Mouse (Mus musculus) embryonic facial prominence, embryonic 15.5 days (tissue): ENCODE data around the gene Psmd13. TPM values are rescaled to one million over a fixed set of nuclear protein-coding genes. Genes with fewer than 3 reads are reported as not detected.

Experiments
- ATAC-seq: fragments of 200-750 bp; cut with Nextera tagmentation; 2 replicates; pipeline ENCODE4 v1.8.0; 2017; ENCODE audit warnings: low read depth, moderate TSS enrichment; ENCODE audit not compliant: insufficient number of reproducible peaks, low FRiP score, low TSS enrichment
- H3K27ac ChIP-seq: fragments of 300-500 bp; sonication (generic); replicated peaks from 2 replicates; pipeline ENCODE4 v1.5.1; 2015; ENCODE audit warnings: mild to moderate bottlenecking, inconsistent platforms
- H3K27me3 ChIP-seq: fragments of 300-500 bp; sonication (generic); 2 replicates; pipeline ENCODE4 v1.6.1; 2015; ENCODE audit warnings: inconsistent platforms
- H3K36me3 ChIP-seq: fragments of 300-500 bp; sonication (generic); 2 replicates; pipeline ENCODE4 v1.6.1; 2015; ENCODE audit warnings: mild to moderate bottlenecking, inconsistent platforms
- H3K4me1 ChIP-seq: fragments of 300-500 bp; sonication (generic); 2 replicates; pipeline ENCODE4 v1.6.1; 2015; ENCODE audit warnings: inconsistent platforms
- H3K4me2 ChIP-seq: fragments of 300-500 bp; sonication (generic); replicated peaks from 2 replicates; pipeline ENCODE4 v1.6.1; 2015; ENCODE audit warnings: mild to moderate bottlenecking, inconsistent platforms
- H3K4me3 ChIP-seq: fragments of 300-500 bp; sonication (generic); replicated peaks from 2 replicates; pipeline ENCODE4 v1.5.1; 2015; ENCODE audit warnings: mild to moderate bottlenecking, inconsistent platforms
- H3K9ac ChIP-seq: fragments of 300-500 bp; sonication (generic); 2 replicates; pipeline ENCODE4 v1.6.1; 2015; ENCODE audit warnings: inconsistent platforms
- H3K9me3 ChIP-seq: fragments of 300-500 bp; sonication (generic); replicated peaks from 2 replicates; pipeline ENCODE4 v1.6.1; 2016; ENCODE audit warnings: inconsistent platforms
- WGBS: fragments of 180-500 bp; shearing (Covaris S2); methylation state at CpG from one replicate; pipeline ENCODE4 v1.1.7; 2015; 5-methylcytosine and 5-hydroxymethylcytosine counted together
- polyA plus RNA-seq: library from polyadenylated mRNA; unstranded; fragments of >200 nt; fragmentation: Nextera tagmentation; extraction: Ambion mirVana; gene quantifications from 2 replicates; pipeline ENCODE4 v1.2.1, GENCODE M21; 2015

Gene Psmd13
- 206 and 209 TPM in 2 replicates for polyA plus RNA-seq

DNA sequence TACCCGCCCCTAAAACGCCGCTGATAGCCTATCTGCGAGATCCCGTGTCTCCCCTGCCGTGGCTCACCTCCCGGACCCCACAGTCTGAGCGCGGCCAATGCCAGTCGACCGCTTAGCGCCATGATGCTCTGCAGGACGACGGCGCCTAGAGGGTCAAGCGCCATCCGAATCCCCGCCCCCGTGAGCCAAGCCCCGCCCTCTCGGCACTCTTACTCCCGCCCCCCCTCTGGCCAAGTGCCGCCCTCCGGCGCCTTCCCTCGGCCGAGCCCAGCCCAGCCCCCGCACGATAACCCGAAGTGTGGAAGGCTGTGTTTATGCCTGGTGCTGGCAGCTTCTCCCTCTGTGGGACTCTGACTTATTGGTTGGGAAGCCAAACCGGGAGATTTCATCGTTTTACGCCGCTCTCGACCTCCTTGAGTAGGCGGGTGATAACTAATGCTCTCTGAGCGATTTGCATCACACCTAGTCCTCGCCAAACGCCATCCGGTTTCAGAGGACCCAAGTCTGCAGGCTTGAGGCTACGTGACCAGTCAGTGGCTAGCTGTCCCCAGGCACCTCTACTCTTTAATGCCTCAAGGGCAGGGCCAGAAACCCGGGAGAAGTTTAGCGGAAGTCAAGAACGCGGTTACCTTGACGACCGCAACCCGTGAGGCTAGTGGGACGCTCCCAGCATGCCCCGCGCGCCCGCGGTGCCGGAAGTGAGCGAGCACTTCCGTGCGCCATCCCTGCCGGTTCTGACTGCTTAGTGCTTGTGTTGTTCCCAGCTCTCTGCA lies at the start of gene Psmd13, which contains the start of gene Sirt3:
Gene Psmd13, plus strand, starts transcription at position 273 of the 773 bp plus-strand sequence.
Gene Sirt3, minus strand, starts transcription at position 614 of the 773 bp plus-strand sequence.
- peak within 1 kb of the TSS; percentile 93 for H3K4me3 ChIP-seq
- ATAC-seq, result peak; percentile 95
- under 1% methylated on average over 59 of the region's 59 CpGs for WGBS

DNA sequence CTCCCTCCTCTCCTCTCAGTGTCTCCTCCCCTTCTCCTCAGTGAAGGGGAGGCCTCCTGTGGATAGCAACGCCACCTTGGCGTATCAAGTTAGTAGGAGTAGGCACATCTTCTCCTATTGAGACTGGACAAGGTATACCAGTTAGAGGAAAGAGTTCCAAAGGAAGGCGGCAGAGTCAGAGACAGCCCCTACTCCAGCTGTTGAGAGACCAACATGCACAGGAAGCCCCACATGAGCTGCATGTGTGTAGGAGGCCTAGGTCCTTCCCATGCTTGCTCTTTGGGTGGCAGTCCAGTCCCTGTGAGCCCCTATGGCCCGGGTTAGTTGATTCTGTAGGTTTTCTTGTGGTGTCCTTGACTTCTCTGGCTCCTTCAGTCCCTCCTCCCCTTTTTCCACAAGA lies 48.4 kb upstream of the Psmd13 start:
- no peaks in the 10 kb centered on the region for H3K27me3 ChIP-seq
- H3K27ac ChIP-seq, result no peak overlapping the region
- no peak for ATAC-seq
- H3K9me3 ChIP-seq, result no peaks in the 10 kb centered on the region
- 85% methylated on average over 4 of the region's 4 CpGs for WGBS
- H3K36me3 ChIP-seq, result no peaks in the 10 kb centered on the region
- H3K4me1 ChIP-seq, result no peaks in the 10 kb centered on the region
- H3K4me2 ChIP-seq, result no peak overlapping the region
- H3K9ac ChIP-seq, result no peak overlapping the region
- H3K4me3 ChIP-seq, result no peak overlapping the region

More for the DNA sequence above, at the start of gene Psmd13, which contains the start of gene Sirt3:
- Histone ChIP-seq H3K27ac (peak within 1 kb of the TSS; percentile 70), H3K9me3 (no peaks in the 10 kb centered on the region), H3K4me1 (peaks cover 12% of the 10 kb centered on the region), H3K9ac (peak within 1 kb of the TSS; percentile 89), H3K27me3 (no peaks in the 10 kb centered on the region), H3K4me2 (peak within 1 kb of the TSS; percentile 56), H3K36me3 (peaks cover 13% of the 10 kb centered on the region)

DNA sequence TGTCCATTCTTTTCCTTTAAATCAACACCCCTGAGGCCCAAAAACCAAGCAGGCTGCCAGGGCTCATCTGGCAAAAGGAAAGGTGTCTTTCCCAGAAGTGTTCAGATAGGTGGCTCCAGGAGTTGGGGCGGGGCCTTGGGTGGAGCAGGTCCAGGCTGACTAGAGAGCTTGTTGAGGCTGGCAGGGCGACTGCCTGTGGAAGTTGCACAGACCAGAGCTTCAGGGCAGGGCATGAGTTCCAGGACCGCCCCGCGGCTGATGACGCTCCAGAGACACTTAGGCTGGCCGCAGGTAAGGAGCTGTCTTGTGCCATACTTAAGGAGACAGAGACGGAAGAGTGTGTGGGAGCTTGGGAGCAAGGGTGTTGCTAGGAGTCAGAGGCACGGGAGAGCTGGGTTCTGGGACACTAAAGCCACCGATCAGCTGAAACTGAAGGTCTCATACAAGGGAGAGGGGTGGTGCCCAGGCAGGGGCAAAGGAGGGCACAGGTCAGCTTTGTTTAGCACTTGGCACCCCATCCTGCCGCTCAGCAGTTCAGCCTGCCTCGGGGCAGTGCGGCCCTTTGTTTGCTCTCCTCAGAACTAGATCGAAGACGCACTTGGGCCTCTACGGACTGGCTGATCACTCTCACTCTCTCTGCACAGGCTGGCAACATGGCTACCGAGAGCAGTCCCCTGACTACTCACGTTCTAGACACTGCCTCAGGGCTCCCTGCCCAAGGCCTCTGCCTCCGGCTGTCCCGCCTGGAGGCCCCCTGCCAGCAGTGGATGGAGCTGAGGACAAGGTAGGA lies 46.6 kb upstream of the Psmd13 start, which contains the start of gene Urah:
Gene Urah, plus strand, starts transcription at position 51 of the 790 bp plus-strand sequence.
- peak within 1 kb of the TSS; percentile 16 for H3K4me3 ChIP-seq
- no peaks in the 10 kb centered on the region for H3K9me3 ChIP-seq
- H3K36me3 ChIP-seq, result no peaks in the 10 kb centered on the region
- H3K27ac ChIP-seq, result no peak within 1 kb of the TSS
- H3K27me3 ChIP-seq, result no peaks in the 10 kb centered on the region
- no peaks in the 10 kb centered on the region for H3K4me1 ChIP-seq
- ATAC-seq, result no peak; the same call in 1 of the 2 replicates
- peak within 1 kb of the TSS; percentile 24 for H3K4me2 ChIP-seq
- no peak within 1 kb of the TSS for H3K9ac ChIP-seq
- 25% methylated on average over 20 of the region's 20 CpGs for WGBS

DNA sequence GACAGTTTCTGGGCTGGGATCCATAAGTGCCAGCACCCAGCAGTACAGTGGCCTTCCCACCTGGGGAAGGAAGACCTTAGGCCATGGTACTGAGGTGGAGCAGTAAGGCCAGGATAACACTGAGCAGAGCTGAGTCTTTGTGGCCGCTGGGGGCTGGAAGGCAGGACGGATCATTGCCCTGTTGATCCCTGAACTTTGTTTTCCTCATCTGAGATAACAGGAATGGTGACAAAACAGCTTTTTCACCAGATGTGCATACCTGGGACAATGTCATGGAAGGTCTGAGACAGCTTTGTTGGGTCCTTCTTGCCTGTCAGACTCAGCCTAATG lies 46.0 kb upstream of the Psmd13 start:
- WGBS, result 73% methylated on average over 2 of the region's 2 CpGs
- Histone ChIP-seq H3K27me3 (peaks cover 3% of the 10 kb centered on the region; the same call in 1 of the 2 replicates), H3K4me1 (no peaks in the 10 kb centered on the region), H3K9me3 (no peaks in the 10 kb centered on the region), H3K9ac (no peak overlapping the region), H3K27ac (no peak overlapping the region), H3K4me2 (peak overlapping the region; percentile 24; the same call in 1 of the 2 replicates), H3K4me3 (peak overlapping the region; percentile 16; the same call in 1 of the 2 replicates), H3K36me3 (no peaks in the 10 kb centered on the region)
- ATAC-seq, result no peak

DNA sequence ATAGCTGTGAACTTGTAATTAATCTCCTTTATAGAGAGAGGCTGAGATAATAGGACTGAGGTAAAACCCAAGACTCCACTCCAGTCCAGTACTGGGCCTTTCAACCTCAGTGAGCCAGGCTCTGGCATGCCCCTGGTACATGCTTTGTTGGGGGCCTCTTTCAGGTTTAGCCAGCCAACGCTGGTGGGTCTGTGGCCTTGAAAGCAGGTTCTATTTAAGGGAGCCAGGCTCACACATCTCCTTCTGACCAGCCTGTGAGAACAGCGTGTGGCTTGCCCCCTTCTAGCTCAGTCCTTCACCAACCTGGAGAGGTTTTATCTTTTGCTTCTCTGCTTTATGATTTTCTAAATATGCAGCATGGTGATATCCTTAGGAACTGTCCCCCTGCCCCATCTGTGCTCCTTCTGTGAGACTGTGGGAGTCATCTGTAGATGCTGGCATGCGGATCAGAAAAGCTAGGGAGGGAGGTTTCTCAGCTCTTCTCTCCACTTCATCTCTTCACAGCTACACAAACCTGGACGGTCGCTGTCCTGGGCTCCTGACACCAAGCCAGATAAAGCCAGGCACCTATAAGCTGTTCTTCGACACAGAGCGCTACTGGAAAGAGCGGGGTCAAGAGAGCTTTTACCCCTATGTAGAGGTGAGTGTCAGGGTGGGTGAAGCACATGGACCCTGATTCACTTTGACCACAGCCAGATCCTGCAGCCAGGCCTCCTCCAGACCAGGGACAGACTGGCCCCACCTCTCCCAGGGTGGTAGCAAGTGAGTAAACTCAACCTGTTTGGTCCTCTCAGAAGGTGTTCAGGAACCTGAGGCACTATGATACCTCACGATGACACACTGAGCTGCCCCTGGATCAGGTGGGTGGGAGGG lies 45.3 kb upstream of the Psmd13 start:
- H3K9ac ChIP-seq, result no peak overlapping the region

DNA sequence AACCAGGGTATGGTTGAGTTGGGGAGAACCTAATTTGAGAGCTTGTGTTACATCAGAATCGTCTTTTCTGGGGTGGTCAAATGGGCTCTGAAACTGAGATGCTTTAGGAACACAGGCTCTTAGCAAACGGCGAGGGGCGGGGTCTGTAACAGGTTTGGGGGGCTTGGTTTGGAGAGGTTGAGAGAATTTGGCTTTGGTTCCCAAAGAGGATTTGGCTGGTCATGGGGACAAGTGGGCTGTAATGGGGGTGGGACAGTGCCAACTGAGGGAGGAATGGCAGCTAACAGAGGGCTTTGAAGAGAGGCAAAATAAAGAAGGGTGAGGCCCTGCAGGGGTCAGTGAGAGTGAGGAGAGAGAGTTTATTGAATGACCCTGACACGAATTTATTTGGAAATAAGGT lies 42.2 kb upstream of the Psmd13 start:
- Histone ChIP-seq H3K27ac (no peak overlapping the region), H3K36me3 (no peaks in the 10 kb centered on the region), H3K9me3 (no peaks in the 10 kb centered on the region), H3K4me2 (no peak overlapping the region), H3K9ac (no peak overlapping the region), H3K4me1 (0 out of 2 replicates have a peak, but pooled peaks cover 9% of the 10 kb centered on the region), H3K4me3 (no peak overlapping the region), H3K27me3 (peaks cover 26% of the 10 kb centered on the region)
- whole genome bisulfite sequencing, result 58% methylated on average over 5 of the region's 5 CpGs
- ATAC-seq, result no peak

More for the DNA sequence above, 45.3 kb upstream of the Psmd13 start:
- 83% methylated on average over 9 of the region's 9 CpGs for WGBS
- Histone ChIP-seq H3K36me3 (no peaks in the 10 kb centered on the region), H3K4me1 (0 out of 2 replicates have a peak, but pooled peaks cover 6% of the 10 kb centered on the region), H3K27ac (no peak overlapping the region), H3K27me3 (peaks cover 7% of the 10 kb centered on the region; the same call in 1 of the 2 replicates), H3K9me3 (no peaks in the 10 kb centered on the region), H3K4me3 (no peak overlapping the region), H3K4me2 (no peak overlapping the region)
- no peak for ATAC-seq

DNA sequence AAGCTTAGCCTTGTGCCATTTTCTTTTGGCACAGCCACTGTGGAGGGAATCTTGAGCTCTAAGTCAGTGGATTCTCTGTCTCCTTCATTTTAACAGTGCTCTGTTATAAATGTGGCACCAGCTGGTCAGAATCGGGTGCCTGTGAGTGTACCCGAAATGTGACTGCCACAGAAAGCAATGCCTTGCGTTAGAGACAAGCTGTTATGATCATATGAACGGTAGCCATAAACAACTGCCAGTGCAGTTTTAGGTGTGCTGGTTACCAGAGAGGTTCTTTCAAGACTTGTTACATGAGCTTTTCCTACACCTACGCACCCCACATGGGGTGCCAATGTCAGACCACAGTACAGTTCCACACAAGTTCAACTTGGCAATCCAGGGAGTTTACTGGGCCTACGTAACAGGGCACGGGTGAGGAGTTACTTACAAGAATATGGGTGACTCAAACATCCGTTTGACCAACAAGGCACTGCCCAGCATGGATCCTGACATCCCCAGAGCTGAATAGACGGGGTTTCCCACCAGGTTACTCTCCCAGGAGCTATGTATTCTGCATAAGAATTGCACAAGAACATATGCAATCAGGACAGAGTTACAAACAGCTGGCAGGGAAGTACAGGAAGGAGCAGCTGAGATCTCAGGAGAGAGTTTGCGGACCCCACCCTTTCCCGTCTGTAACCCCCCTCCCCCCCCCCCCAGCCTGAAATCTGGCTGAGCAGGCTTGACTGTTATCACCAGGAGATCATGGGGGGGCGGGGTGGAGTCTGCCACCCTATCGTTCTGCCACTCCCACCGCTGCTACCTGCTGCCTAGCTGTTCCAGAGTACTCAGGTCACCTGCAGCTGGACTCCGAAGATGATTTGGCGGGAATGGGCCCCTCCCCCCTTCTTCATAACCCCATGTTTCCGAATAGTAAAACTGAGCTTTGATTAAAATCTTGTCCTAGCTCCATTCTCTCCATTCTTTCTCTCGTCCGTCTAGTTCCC lies 40.7 kb upstream of the Psmd13 start:
- Histone ChIP-seq H3K9me3 (no peaks in the 10 kb centered on the region), H3K9ac (no peak overlapping the region), H3K36me3 (no peaks in the 10 kb centered on the region), H3K4me3 (no peak overlapping the region), H3K27ac (no peak overlapping the region), H3K4me2 (no peak overlapping the region), H3K27me3 (peaks cover 26% of the 10 kb centered on the region), H3K4me1 (0 out of 2 replicates have a peak, but pooled peaks cover 9% of the 10 kb centered on the region)
- no peak for ATAC-seq
- WGBS, result 34% methylated on average over 19 of the region's 19 CpGs

DNA sequence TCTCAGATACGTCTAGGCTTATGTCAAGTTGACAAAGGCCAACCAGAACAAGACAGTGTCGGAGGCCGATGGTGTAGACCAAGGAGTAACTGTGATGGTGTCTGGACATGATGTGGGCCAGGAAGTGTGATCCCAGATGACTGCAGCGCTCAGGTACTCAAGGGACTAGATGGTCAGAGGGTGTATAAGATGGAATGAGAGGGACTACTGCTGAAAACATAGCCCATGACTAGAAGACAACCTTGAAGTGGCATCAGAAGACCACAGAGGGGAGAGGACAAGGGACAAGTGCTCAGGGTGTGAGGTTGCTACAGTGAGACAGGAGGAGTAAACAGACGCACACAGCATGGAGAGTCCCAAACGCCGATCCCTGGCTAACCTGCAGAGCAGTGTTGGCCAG lies 38.0 kb upstream of the Psmd13 start:
- H3K36me3 ChIP-seq, result no peaks in the 10 kb centered on the region
- H3K9me3 ChIP-seq, result no peaks in the 10 kb centered on the region
- 70% methylated on average over 7 of the region's 7 CpGs for WGBS
- no peak overlapping the region for H3K4me2 ChIP-seq
- H3K27me3 ChIP-seq, result peaks cover 26% of the 10 kb centered on the region
- no peak overlapping the region for H3K9ac ChIP-seq
- H3K4me1 ChIP-seq, result peaks cover 14% of the 10 kb centered on the region; the same call in 1 of the 2 replicates
- no peak for ATAC-seq
- no peak overlapping the region for H3K27ac ChIP-seq
- H3K4me3 ChIP-seq, result no peak overlapping the region

DNA sequence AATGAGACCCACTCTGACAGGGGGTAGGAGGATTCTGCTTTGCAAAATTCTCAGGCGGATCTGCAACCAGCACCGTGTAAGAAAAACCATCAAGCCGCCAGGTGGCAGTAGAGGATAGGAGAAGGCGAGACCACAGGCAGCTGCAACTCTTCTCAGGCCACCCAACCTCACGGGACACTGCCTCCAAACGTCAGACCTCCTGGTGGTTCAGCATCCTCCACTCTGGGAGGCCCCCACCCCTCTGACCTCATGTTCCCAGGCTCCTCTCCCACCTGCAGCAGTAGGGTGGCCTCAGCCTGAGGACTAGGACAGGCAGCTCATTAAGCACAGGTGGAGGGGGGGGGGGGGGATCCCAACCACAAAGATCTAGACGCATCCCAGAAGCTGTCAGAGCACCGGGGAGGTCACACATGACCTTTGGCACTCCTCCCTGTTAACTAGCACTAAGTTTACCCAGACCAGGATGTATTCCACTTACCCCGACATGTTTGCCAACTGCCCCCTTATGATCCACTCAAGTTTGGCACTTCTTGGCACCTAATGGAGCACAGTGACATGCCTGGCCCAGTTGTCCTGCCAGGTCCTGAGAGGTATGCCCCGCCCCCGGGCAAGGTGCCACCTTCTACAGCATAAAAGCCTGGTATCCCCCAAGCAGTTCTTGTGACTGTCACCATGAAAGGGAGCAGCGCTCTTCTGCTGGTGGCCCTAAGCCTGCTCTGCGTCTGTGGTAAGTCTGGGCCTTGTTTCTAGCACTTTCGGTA lies 36.7 kb upstream of the Psmd13 start, which contains the start of gene Scgb1c1:
Gene Scgb1c1, plus strand, starts transcription at position 643 of the 761 bp plus-strand sequence.
- Histone ChIP-seq H3K4me3 (no peak within 1 kb of the TSS), H3K4me1 (peaks cover 14% of the 10 kb centered on the region; the same call in 1 of the 2 replicates), H3K9me3 (no peaks in the 10 kb centered on the region), H3K36me3 (no peaks in the 10 kb centered on the region), H3K4me2 (no peak within 1 kb of the TSS), H3K27me3 (peaks cover 26% of the 10 kb centered on the region), H3K9ac (no peak within 1 kb of the TSS), H3K27ac (no peak within 1 kb of the TSS)
- ATAC-seq, result peak; percentile 58; the same call in 1 of the 2 replicates
- 24% methylated on average over 13 of the region's 14 CpGs for WGBS
